Mouse (Mus musculus) heart, postnatal 0 days (tissue): ENCODE data around the gene Rbms2.

Source experiments
- CTCF ChIP-seq: IDR thresholded peaks from 2 replicates; pipeline ENCODE4 v1.5.1; 2016; ENCODE audit warnings: antibody characterized with exemption, control low read depth, low read depth
- EP300 ChIP-seq: IDR thresholded peaks from 2 replicates; pipeline ENCODE4 v1.6.1; 2016; ENCODE audit warnings: antibody characterized with exemption, low read depth

GRCm38 (mm10) chr10:128128143-128128542, 52.0 kb downstream of the Rbms2 start:
- TF ChIP-seq CTCF (no peak), EP300 (no peak)
